In genomic region chr15:94646012-94646411, GRCm38 (mm10) we compare ENCODE assay signal across 27 mouse cellular contexts. TPM values are rescaled to one million over a fixed set of nuclear protein-coding genes. Genes with fewer than 3 reads are reported as not detected.
"Had no signal": no experiment of that assay in that cellular context is flagged by ENCODE, and none has a peak within 500 bp of the region (broad histone marks: within the 10 kb centered on the region; RNA-seq: fewer than 3 reads in every experiment).

No protein-coding gene starts in this region.

- H3K4me2 ChIP-seq: forebrain, embryonic 15.5 days; heart, embryonic 11.5 days; heart, embryonic 13.5 days; heart, embryonic 15.5 days; hindbrain, embryonic 15.5 days; kidney, embryonic 15.5 days; limb, embryonic 13.5 days; limb, embryonic 15.5 days had no signal

- H3K9me3 ChIP-seq: forebrain, embryonic 15.5 days; heart, embryonic 13.5 days; heart, embryonic 15.5 days; hindbrain, embryonic 15.5 days; kidney, embryonic 15.5 days; limb, embryonic 13.5 days; limb, embryonic 15.5 days had no signal

- H3K36me3 ChIP-seq: forebrain, embryonic 15.5 days; heart, embryonic 13.5 days; heart, embryonic 15.5 days; hindbrain, embryonic 15.5 days; kidney, embryonic 15.5 days; limb, embryonic 13.5 days; limb, embryonic 15.5 days had no signal

- H3K27ac ChIP-seq: forebrain, embryonic 15.5 days; heart, adult 2 months; heart, embryonic 13.5 days; heart, embryonic 15.5 days; hindbrain, embryonic 15.5 days; hindbrain, postnatal 0 days; kidney, embryonic 15.5 days; kidney, postnatal 0 days; limb, embryonic 13.5 days; limb, embryonic 15.5 days had no signal

- DNase-seq: forebrain, postnatal 0 days; gastrocnemius, postnatal 14 days; gastrocnemius, postnatal 36 days; heart, adult 2 months; heart, postnatal 14 days; heart, postnatal 36 days; kidney, adult 11 months; kidney, adult 2 months; kidney, adult 9 months; kidney, postnatal 14 days; kidney, postnatal 36 days; layer of hippocampus, adult 9-11 months; layer of hippocampus, postnatal 36 days; left cerebral cortex, postnatal 4 days had no signal

- H3K27me3 ChIP-seq: heart, embryonic 15.5 days; hindbrain, embryonic 15.5 days; kidney, embryonic 15.5 days; limb, embryonic 13.5 days; limb, embryonic 15.5 days had no signal

- H3K4me3 ChIP-seq: forebrain, embryonic 15.5 days; heart, adult 2 months; heart, embryonic 13.5 days; heart, embryonic 15.5 days; hindbrain, embryonic 15.5 days; kidney, embryonic 15.5 days; limb, embryonic 13.5 days; limb, embryonic 15.5 days had no signal

- ATAC-seq: forebrain, embryonic 15.5 days; forebrain, postnatal 0 days; hindbrain, postnatal 0 days; intestine, embryonic 16.5 days had no signal

- H3K9ac ChIP-seq: forebrain, embryonic 15.5 days; forebrain, postnatal 0 days; heart, embryonic 13.5 days; heart, embryonic 15.5 days; hindbrain, embryonic 15.5 days; kidney, embryonic 15.5 days; limb, embryonic 13.5 days; limb, embryonic 15.5 days had no signal

- H3K4me1 ChIP-seq: limb, embryonic 13.5 days; limb, embryonic 15.5 days had no signal

RNA-seq across cellular contexts. Expression of gene Tmem117, which starts 17.0 kb away (rescaled TPM):
- total RNA-seq: hematopoietic stem cell, adult 5-6 weeks had no signal
- polyA plus RNA-seq: liver, adult 2 months had no signal
